Mouse (Mus musculus): ENCODE data around the gene Cnih3.

DNA sequence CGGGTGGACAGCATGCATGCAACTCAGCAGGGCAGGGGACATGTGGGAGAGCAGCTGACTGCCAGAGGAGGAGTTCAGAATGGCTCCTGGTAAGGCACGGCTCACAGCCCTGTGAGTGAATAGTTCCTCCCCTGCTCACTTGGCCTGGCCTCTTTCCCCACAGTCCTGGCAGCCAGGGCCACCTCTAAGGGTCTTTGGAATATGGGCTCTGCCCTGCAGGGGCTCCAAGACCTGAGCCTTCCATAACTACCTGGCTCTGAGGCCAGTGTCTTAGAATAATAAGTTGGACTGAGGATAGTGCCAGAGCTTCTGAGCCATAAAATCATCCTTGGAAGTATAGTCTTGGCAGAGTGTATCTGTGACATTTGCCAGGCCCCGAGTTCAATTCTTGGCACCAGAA lies 12.9 kb downstream of the Cnih3 start:
- no peak for TF ChIP-seq CTCF (IDR thresholded peaks at IDR 0.05; ENCODE audit: low read depth, low read length)
- no peak for TF ChIP-seq GATA1 (IDR thresholded peaks at IDR 0.05; ENCODE audit: borderline replicate concordance, low read length)
- TF ChIP-seq TAL1 (conservative IDR thresholded peaks at IDR 0.05; ENCODE audit: low read depth, low read length) = no peak
- no peak for TF ChIP-seq POLR2AphosphoS5 (IDR thresholded peaks at IDR 0.05; ENCODE audit: insufficient replicate concordance, low read depth, low read length)
- no peak for TF ChIP-seq GATA2 (IDR thresholded peaks at IDR 0.05; ENCODE audit: borderline replicate concordance, low read depth, low read length)

All from G1E (cell line).